Mouse (Mus musculus): ENCODE results near the gene Caprin2. TPM values are rescaled to one million over a fixed set of nuclear protein-coding genes. Genes with fewer than 3 reads are reported as not detected.
A peak's percentile ranks its signal among the peaks of the same experiment; 100 is the strongest.

Gene Caprin2
- total and polyA plus RNA-seq, 3 experiments: 5.9 to 6.4 TPM; not detected in 1

DNA sequence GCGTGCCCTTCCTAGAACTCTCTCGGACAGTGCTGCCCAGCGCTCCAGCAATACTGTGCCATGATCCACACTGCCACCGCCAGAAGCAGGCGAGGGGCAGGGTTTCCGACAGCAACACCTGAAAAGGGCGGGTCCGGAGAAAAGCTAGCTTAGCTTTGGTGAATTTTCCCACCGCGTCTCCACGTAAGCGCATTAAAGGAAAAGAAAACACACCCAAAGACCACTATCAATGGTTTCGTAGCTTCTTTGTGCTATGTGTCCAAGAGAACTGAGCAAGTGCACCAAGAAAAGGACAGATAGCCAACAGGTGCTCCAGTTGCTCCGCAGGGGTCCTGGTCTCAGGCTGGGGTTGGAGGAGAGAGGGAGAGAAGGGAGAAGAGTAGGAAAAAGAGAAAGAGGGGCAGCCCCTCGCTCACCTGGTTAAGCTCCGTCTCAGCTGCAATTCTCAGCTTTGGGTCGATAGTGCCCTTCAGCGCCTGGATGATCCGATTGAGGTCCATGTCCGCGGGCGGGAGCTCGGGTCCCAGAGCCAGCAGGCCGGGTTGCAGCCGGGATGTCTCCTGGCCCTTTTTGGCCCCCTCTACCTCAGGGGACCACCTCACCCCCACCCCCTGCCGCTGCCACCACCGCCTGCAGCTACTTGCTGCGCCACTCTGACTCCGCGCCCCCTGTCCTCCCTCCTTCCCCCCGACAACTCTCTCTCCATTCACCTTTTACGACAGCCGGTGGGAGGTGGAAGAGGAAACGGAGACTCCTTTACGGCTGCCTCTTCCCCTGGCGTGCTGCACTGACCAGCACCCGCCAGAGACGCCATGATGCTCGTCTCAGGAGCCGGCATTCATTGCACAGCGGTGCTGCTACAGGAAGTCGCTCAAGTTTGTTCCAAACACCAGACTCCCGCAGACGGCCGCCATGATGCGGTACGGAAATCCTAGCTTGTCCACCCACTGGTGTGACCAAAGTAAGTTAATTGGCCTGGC lies 65.0 kb downstream of the Caprin2 start, which contains the start of gene Ipo8:
Gene Ipo8 (minus strand): TSS at position 720 of the 980 bp plus-strand sequence.
- H3K27me3 ChIP-seq (ENCODE audit: control insufficient read depth in 1 of 2, insufficient read depth in 2 of 2, low read length in 2 of 2): no peaks in the 10 kb centered on the region
- H3K27ac ChIP-seq (ENCODE audit: control insufficient read depth, low read depth, low read length): peak within 1 kb of the TSS; percentile 73
- H3K79me2 ChIP-seq (ENCODE audit: control insufficient read depth, insufficient read depth, low read length, poor library complexity): peaks cover 31% of the 10 kb centered on the region
- DNase-seq (ENCODE audit: low read depth, low spot score): peak; percentile 98
- peak within 1 kb of the TSS; percentile 79 to 94 for H3K4me3 ChIP-seq (ENCODE audit: control insufficient read depth in 1 of 2, insufficient read depth in 1 of 2, low read depth in 2 of 2, low read length in 2 of 2)
- peaks cover 0 to 12% of the 10 kb centered on the region in 2 experiments; a peak in 2 of 4 replicates for H3K36me3 ChIP-seq (ENCODE audit: control insufficient read depth in 1 of 2, insufficient read depth in 2 of 2, low read length in 2 of 2)
- no peaks in the 10 kb centered on the region for H3K9me3 ChIP-seq (replicated peaks; ENCODE audit: insufficient read depth, low read length)
- H3K4me1 ChIP-seq (ENCODE audit: control insufficient read depth in 1 of 2, insufficient read depth in 2 of 2, low read length in 2 of 2): peaks cover 3 to 12% of the 10 kb centered on the region in 2 experiments; a peak in 2 of 4 replicates
- H3K9ac ChIP-seq (ENCODE audit: control insufficient read depth, low read depth, low read length, poor library complexity, severe bottlenecking): peak within 1 kb of the TSS; percentile 80
- no peak for TF ChIP-seq MYB (IDR thresholded peaks at IDR 0.05; ENCODE audit: low read depth, low read length)
- 0 out of 2 replicates have a peak, but pooled peaks have one; percentile 32 for TF ChIP-seq ETS1 (IDR thresholded peaks at IDR 0.05; ENCODE audit: low read depth, low read length)
- TF ChIP-seq POLR2AphosphoS2 (IDR thresholded peaks at IDR 0.05; ENCODE audit: low read length): peak; percentile 62; the same call in 1 of the 2 replicates
- peak in 1 of 2 experiments; percentile 21; a peak in 1 of 4 replicates for TF ChIP-seq EP300 (IDR thresholded peaks at IDR 0.05; ENCODE audit: low read depth in 1 of 2, low read length in 2 of 2)
- TF ChIP-seq MAX (IDR thresholded peaks at IDR 0.05; ENCODE audit: low read length): peak; percentile 89
- no peak for TF ChIP-seq SMC3 (IDR thresholded peaks at IDR 0.05; ENCODE audit: low read depth, low read length)
- peak; percentile 95 for TF ChIP-seq HCFC1 (IDR thresholded peaks at IDR 0.05; ENCODE audit: low read depth, low read length)
- TF ChIP-seq RAD21 (IDR thresholded peaks at IDR 0.05; ENCODE audit: low read depth, low read length): no peak
- peak; percentile 87 for TF ChIP-seq ELF1 (IDR thresholded peaks at IDR 0.05; ENCODE audit: low read depth, low read length)
- no peak; a peak in 1 of 6 replicates for TF ChIP-seq CTCF (IDR thresholded peaks at IDR 0.05 in 2 of 3, conservative IDR thresholded peaks at IDR 0.05 in 1 of 3; ENCODE audit: control insufficient read depth in 1 of 3, insufficient read depth in 1 of 3, low read depth in 2 of 3, low read length in 3 of 3, poor library complexity in 1 of 3, severe bottlenecking in 1 of 3)
- no peak for TF ChIP-seq BHLHE40 (IDR thresholded peaks at IDR 0.05; ENCODE audit: borderline replicate concordance, low read depth, low read length)
- no peak for TF ChIP-seq ZC3H11A (IDR thresholded peaks at IDR 0.05; ENCODE audit: low read depth, low read length)
- TF ChIP-seq MXI1 (IDR thresholded peaks at IDR 0.05; ENCODE audit: low read depth, low read length): peak; percentile 84
- no peak for TF ChIP-seq POLR2AphosphoS5 (IDR thresholded peaks at IDR 0.05; ENCODE audit: borderline replicate concordance, low read depth, low read length)
- peak; percentile 30; the same call in 1 of the 2 replicates for TF ChIP-seq ZNF384 (IDR thresholded peaks at IDR 0.05; ENCODE audit: low read depth, low read length)
- no peak for TF ChIP-seq E2F4 (IDR thresholded peaks at IDR 0.05; ENCODE audit: borderline replicate concordance, low read depth, low read length)
- peak; percentile 49; the same call in 1 of the 2 replicates for TF ChIP-seq NRF1 (IDR thresholded peaks at IDR 0.05; ENCODE audit: insufficient read depth, low read depth, low read length, poor library complexity, severe bottlenecking)
- no peak for TF ChIP-seq MAFK (IDR thresholded peaks at IDR 0.05; ENCODE audit: borderline replicate concordance, low read depth, low read length)
- TF ChIP-seq JUND (IDR thresholded peaks at IDR 0.05; ENCODE audit: low read depth, low read length): no peak
- no peak for TF ChIP-seq ZKSCAN1 (IDR thresholded peaks at IDR 0.05; ENCODE audit: low read depth, low read length)
- no peak for TF ChIP-seq CHD2 (IDR thresholded peaks at IDR 0.05; ENCODE audit: low read length)
- TF ChIP-seq GATA1 (IDR thresholded peaks at IDR 0.05; ENCODE audit: low read depth, low read length): no peak
- TF ChIP-seq MYC (IDR thresholded peaks at IDR 0.05; ENCODE audit: low read depth, low read length): peak; percentile 86
- 0 out of 2 replicates have a peak, but pooled peaks have one; percentile 3 for TF ChIP-seq MEF2A (IDR thresholded peaks at IDR 0.05; ENCODE audit: extremely low read depth, insufficient replicate concordance, low read depth, low read length, poor library complexity, severe bottlenecking)
- peak; percentile 90 for TF ChIP-seq MAZ (IDR thresholded peaks at IDR 0.05; ENCODE audit: low read depth, low read length)
- no peak for TF ChIP-seq USF1 (IDR thresholded peaks at IDR 0.05; ENCODE audit: low read depth, low read length)
- TF ChIP-seq POLR2A (IDR thresholded peaks at IDR 0.05; ENCODE audit: control insufficient read depth in 1 of 2, insufficient read depth in 1 of 2, low read depth in 1 of 2, low read length in 2 of 2, poor library complexity in 1 of 2): peak; percentile 69 to 88; a peak in 2 of 4 replicates
- TF ChIP-seq SIN3A (IDR thresholded peaks at IDR 0.05; ENCODE audit: low read length): peak; percentile 87
- TF ChIP-seq TCF12 (IDR thresholded peaks at IDR 0.05; ENCODE audit: low read depth, low read length): peak; percentile 74
- no peak for TF ChIP-seq RCOR1 (IDR thresholded peaks at IDR 0.05; ENCODE audit: low read depth, low read length)
- TF ChIP-seq NELFE (IDR thresholded peaks at IDR 0.05; ENCODE audit: low read depth, low read length): peak; percentile 68
- TF ChIP-seq CHD1 (IDR thresholded peaks at IDR 0.05; ENCODE audit: low read depth, low read length): no peak
- peak; percentile 91 for TF ChIP-seq KAT2A (conservative IDR thresholded peaks at IDR 0.05; ENCODE audit: low read depth, low read length)
- no peak for TF ChIP-seq GABPA (IDR thresholded peaks at IDR 0.05; ENCODE audit: low read depth, low read length)
- TF ChIP-seq UBTF (IDR thresholded peaks at IDR 0.05; ENCODE audit: borderline replicate concordance, insufficient read depth, low read depth, low read length): no peak
